Mouse (Mus musculus): ENCODE measurements around the gene Mbnl1. TPM values are rescaled to one million over a fixed set of nuclear protein-coding genes. Genes with fewer than 3 reads are reported as not detected.

Mbnl1 gene
- total and polyA plus RNA-seq, 3 experiments: 174 to 332 (median 249) TPM

- no peak overlapping the region for H3K4me2 ChIP-seq (ENCODE audit: insufficient read depth, low read depth, poor library complexity, severe bottlenecking)
- DNase-seq (ENCODE audit: extremely low read depth): no peak
- no peak overlapping the region for H3K9ac ChIP-seq (ENCODE audit: insufficient read depth, low read depth)
- H3K27ac ChIP-seq (ENCODE audit: insufficient read depth, low read depth): no peak overlapping the region
- peaks cover 6 to 24% of the 10 kb centered on the region in 2 experiments for H3K36me3 ChIP-seq (replicated peaks in 1 of 2; ENCODE audit: control insufficient read depth in 1 of 2, insufficient read depth in 1 of 2, low read length in 1 of 2)
- H3K4me3 ChIP-seq (replicated peaks in 1 of 3; ENCODE audit: low read depth in 2 of 3, low read length in 2 of 3, poor library complexity in 1 of 3): no peak overlapping the region
- no peaks in the 10 kb centered on the region for H3K9me3 ChIP-seq (replicated peaks; ENCODE audit: low read length)
- H3K79me2 ChIP-seq (replicated peaks; ENCODE audit: control insufficient read depth, extremely low read depth, insufficient read depth, poor library complexity, severe bottlenecking): peaks cover 68% of the 10 kb centered on the region
- dilution Hi-C loops (cut with MboI; ENCODE audit: extremely low pct_ligation_motif_present, extremely low pct_unique_long_range_greater_than_20kb, low sequenced_read_pairs): no loop called here
- no peak for TF ChIP-seq GABPA (IDR thresholded peaks at IDR 0.05; ENCODE audit: insufficient replicate concordance, low read depth, low read length)
- TF ChIP-seq HCFC1 (IDR thresholded peaks at IDR 0.05; ENCODE audit: low read depth, low read length): no peak
- no peak for TF ChIP-seq ELF1 (IDR thresholded peaks at IDR 0.05; ENCODE audit: low read depth, low read length)
- no peak for TF ChIP-seq PAX5 (IDR thresholded peaks at IDR 0.05; ENCODE audit: low read length)
- TF ChIP-seq E2F4 (IDR thresholded peaks at IDR 0.05; ENCODE audit: insufficient replicate concordance, low read depth, low read length): no peak
- no peak for TF ChIP-seq CHD2 (IDR thresholded peaks at IDR 0.05; ENCODE audit: low read length)
- no peak for TF ChIP-seq MEF2A (IDR thresholded peaks at IDR 0.05; ENCODE audit: borderline replicate concordance, low read depth, low read length)
- no peak for TF ChIP-seq MAX (IDR thresholded peaks at IDR 0.05; ENCODE audit: low read length)
- TF ChIP-seq IRF4 (IDR thresholded peaks at IDR 0.05; ENCODE audit: low read depth, low read length): no peak
- no peak for TF ChIP-seq MAZ (IDR thresholded peaks at IDR 0.05; ENCODE audit: low read depth, low read length)
- TF ChIP-seq UBTF (IDR thresholded peaks at IDR 0.05; ENCODE audit: low read depth, low read length): no peak
- no peak for TF ChIP-seq JUN (IDR thresholded peaks at IDR 0.05; ENCODE audit: insufficient read depth, low read depth, low read length)
- TF ChIP-seq ZMIZ1 (IDR thresholded peaks at IDR 0.05; ENCODE audit: low read depth, low read length): no peak
- peaks cover 3 to 74% of the 10 kb centered on the region in 2 experiments for H3K4me1 ChIP-seq (ENCODE audit: control insufficient read depth in 1 of 2, insufficient read depth in 2 of 2)
- no peaks in the 10 kb centered on the region for H3K27me3 ChIP-seq (replicated peaks)
- in situ Hi-C loops (cut with MboI; ENCODE audit: low pct_ligation_motif_present, low pct_unique_long_range_greater_than_20kb, low sequenced_read_pairs): no loop called here
These were observed 46.7 kb downstream of the Mbnl1 start for GRCm38 (mm10) chr3:60519337-60519736.

- peaks cover 14 to 32% of the 10 kb centered on the region in 2 experiments for H3K36me3 ChIP-seq (replicated peaks in 1 of 2; ENCODE audit: control insufficient read depth in 1 of 2, insufficient read depth in 1 of 2, low read length in 1 of 2)
- H3K9ac ChIP-seq (ENCODE audit: insufficient read depth, low read depth): no peak overlapping the region
- peaks cover 80% of the 10 kb centered on the region for H3K79me2 ChIP-seq (replicated peaks; ENCODE audit: control insufficient read depth, extremely low read depth, insufficient read depth, poor library complexity, severe bottlenecking)
- no peak for DNase-seq (ENCODE audit: extremely low read depth)
- H3K9me3 ChIP-seq (replicated peaks; ENCODE audit: low read length): no peaks in the 10 kb centered on the region
- H3K4me3 ChIP-seq (replicated peaks in 1 of 3; ENCODE audit: low read depth in 2 of 3, low read length in 2 of 3, poor library complexity in 1 of 3): no peak overlapping the region
- no peaks in the 10 kb centered on the region for H3K27me3 ChIP-seq (replicated peaks)
- peaks cover 5 to 58% of the 10 kb centered on the region in 2 experiments for H3K4me1 ChIP-seq (ENCODE audit: control insufficient read depth in 1 of 2, insufficient read depth in 2 of 2)
- H3K4me2 ChIP-seq (ENCODE audit: insufficient read depth, low read depth, poor library complexity, severe bottlenecking): no peak overlapping the region
- H3K27ac ChIP-seq (ENCODE audit: insufficient read depth, low read depth): no peak overlapping the region
- TF ChIP-seq ZMIZ1 (IDR thresholded peaks at IDR 0.05; ENCODE audit: low read depth, low read length) (no peak), RAD21 (IDR thresholded peaks at IDR 0.05; ENCODE audit: low read depth, low read length) (no peak), EP300 (IDR thresholded peaks at IDR 0.05; ENCODE audit: low read length) (no peak), UBTF (IDR thresholded peaks at IDR 0.05; ENCODE audit: low read depth, low read length) (no peak), ZNF384 (IDR thresholded peaks at IDR 0.05; ENCODE audit: low read depth, low read length) (no peak), USF2 (conservative IDR thresholded peaks at IDR 0.05; ENCODE audit: low read depth, low read length) (no peak), RCOR1 (conservative IDR thresholded peaks at IDR 0.05; ENCODE audit: low read depth, low read length) (no peak), MYC (IDR thresholded peaks at IDR 0.05; ENCODE audit: low read depth, low read length) (no peak), HCFC1 (IDR thresholded peaks at IDR 0.05; ENCODE audit: low read depth, low read length) (no peak), ELF1 (IDR thresholded peaks at IDR 0.05; ENCODE audit: low read depth, low read length) (no peak), SIN3A (IDR thresholded peaks at IDR 0.05; ENCODE audit: low read length) (no peak)
- in situ Hi-C loops (cut with MboI; ENCODE audit: low pct_ligation_motif_present, low pct_unique_long_range_greater_than_20kb, low sequenced_read_pairs) (no loop called here), dilution Hi-C loops (cut with MboI; ENCODE audit: extremely low pct_ligation_motif_present, extremely low pct_unique_long_range_greater_than_20kb, low sequenced_read_pairs) (no loop called here)
These were observed 51.5 kb downstream of the Mbnl1 start for GRCm38 (mm10) chr3:60524127-60524526.

All from CH12.LX (cell line).